Mouse (Mus musculus) G1E (cell line): ENCODE measurements around the gene Sbf2.

Experiments
- CTCF ChIP-seq: IDR thresholded peaks from 2 replicates; pipeline ENCODE4 v1.5.1; 2012; ENCODE audit warnings: low read depth, low read length, inconsistent platforms, mixed read lengths
- GATA1 ChIP-seq: IDR thresholded peaks from 2 replicates; pipeline ENCODE4 v1.6.1; 2012; ENCODE audit warnings: borderline replicate concordance, low read length, inconsistent platforms, mixed read lengths
- POLR2AphosphoS5 ChIP-seq: IDR thresholded peaks from 2 replicates; pipeline ENCODE4 v1.6.1; 2012; ENCODE audit warnings: low read depth, low read length, inconsistent platforms; ENCODE audit not compliant: insufficient replicate concordance
- TAL1 ChIP-seq: conservative IDR thresholded peaks from 2 replicates; pipeline ENCODE4 v1.6.1; 2012; ENCODE audit warnings: low read depth, low read length, inconsistent platforms, mixed read lengths

- no peak for TF ChIP-seq CTCF
- TF ChIP-seq TAL1 = no peak
- TF ChIP-seq GATA1 = no peak
- no peak for TF ChIP-seq POLR2AphosphoS5
These were observed 309.2 kb downstream of the Sbf2 start for GRCm38 (mm10) chr7:110305486-110305885.
